Mouse (Mus musculus) monocyte, adult 59 days (primary cell): Measurements from ENCODE around the gene Efcab14. TPM values are rescaled to one million over a fixed set of nuclear protein-coding genes. Genes with fewer than 3 reads are reported as not detected.

Experiments
- total RNA-seq, 2 experiments: library from RNA; stranded (reverse); gene quantifications; one replicate each; pipeline ENCODE4 v1.2.4; 2023

Gene Efcab14
- total RNA-seq: 10 to 100 TPM; 29.9 to 31.6 TPM

DNA sequence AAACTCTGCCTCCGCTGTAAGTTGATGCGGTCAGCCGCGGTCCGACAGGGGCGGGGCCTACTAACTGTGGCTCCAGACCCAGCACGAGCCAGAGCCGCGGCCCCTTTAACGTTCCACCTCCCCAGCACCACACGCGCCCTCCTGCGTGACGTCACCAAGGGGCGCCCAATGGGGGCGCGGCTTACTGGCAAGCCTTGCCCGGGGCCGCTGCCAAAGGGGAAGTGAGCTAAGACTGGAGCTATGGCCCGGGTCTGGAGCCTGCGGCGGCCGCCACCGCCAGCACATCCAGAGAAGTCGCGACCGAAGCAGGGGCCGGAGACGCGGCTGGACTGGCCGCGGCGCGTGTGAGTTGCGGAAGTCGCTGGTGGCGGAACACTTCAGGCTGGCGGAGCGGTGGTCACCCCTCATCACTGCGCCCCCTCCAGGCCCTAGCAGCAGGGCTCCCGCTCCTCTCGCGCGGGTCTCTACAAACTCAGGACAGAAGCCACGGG, at the start of gene Efcab14:
TSS of gene Efcab14 (plus strand) at position 194 of the 491 bp plus-strand sequence.

GRCm38 (mm10) chr4:115780918-115781317, 43.4 kb downstream of the Efcab14 start, which contains the start of gene Tex38:
Gene Tex38, minus strand, starts transcription at chr4:115781018.

DNA sequence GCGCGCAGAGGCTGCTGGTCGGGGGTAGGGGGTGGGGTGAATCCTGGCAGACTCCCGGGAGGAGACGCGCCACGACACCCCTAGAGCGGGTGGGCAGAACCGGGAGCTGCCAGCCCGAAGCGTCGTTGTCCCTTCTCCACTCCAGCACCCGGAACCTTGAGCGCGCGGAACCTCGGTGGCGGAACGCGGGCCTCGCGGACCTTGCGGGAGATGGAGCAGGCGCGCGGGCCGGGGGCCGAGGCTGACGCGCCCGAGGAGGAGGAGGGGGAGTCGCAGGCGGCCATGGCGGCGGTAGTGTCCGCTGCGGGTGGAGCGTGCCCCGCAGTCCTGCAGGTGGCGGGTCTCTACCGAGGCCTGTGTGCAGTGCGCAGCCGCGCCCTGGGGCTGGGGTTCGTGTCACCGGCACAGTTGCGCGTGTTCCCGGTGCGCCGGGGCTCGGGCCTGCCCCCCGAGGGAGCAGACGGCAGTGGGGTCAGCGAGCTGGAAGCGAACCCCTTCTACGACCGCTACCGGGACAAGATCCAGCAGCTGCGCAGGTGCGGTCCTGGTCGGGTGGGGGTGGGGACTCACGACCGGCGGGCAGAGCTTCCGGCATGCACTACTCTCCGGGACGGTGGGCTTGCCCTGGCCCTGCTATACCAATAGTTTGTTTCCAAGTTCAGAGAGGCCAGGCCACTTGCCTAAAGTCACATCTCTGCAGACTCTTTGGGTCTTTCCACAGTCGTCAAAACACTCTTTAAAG, 47.4 kb downstream of the Efcab14 start, which contains the start of gene Atpaf1:
TSS of gene Atpaf1 (plus strand) at position 44 of the 742 bp plus-strand sequence.

Other genes starting within 250 kb of the Efcab14 start
- not detected for gene Cyp4a14, start 241.6 kb upstream of the Efcab14 start, total RNA-seq
- gene Cyp4a10, start 219.5 kb upstream of the Efcab14 start, total RNA-seq: not detected
- not detected for gene Cyp4a31, start 174.1 kb upstream of the Efcab14 start, total RNA-seq
- not detected for gene Cyp4a32, start 136.8 kb upstream of the Efcab14 start, total RNA-seq
- not detected for gene Cyp4b1, start 90.0 kb upstream of the Efcab14 start, total RNA-seq
- gene Tex38, start 43.3 kb downstream of the Efcab14 start, total RNA-seq: not detected
- 10 to 100 TPM in 1 of 2 experiments, 1 to 10 TPM in 1; 6.2 to 10.2 TPM for gene Atpaf1, start 47.1 kb downstream of the Efcab14 start, total RNA-seq
- 10 to 100 TPM; 26.3 to 37.9 TPM for gene Mob3c, start 90.3 kb downstream of the Efcab14 start, total RNA-seq
- 100 to 1,000 TPM; 145 to 156 TPM for gene Mknk1, start 101.5 kb downstream of the Efcab14 start, total RNA-seq
- 1 to 10 TPM in 1 of 2 experiments, under 1 TPM in 1; 0.55 to 1.4 TPM for gene Kncn, start 146.7 kb downstream of the Efcab14 start, total RNA-seq
- not detected for gene 6430628N08Rik, start 152.9 kb downstream of the Efcab14 start, total RNA-seq
- not detected for gene Dmbx1, start 202.2 kb downstream of the Efcab14 start, total RNA-seq